11 mouse cellular contexts compared by ENCODE assay signal in genomic region chr6:20740406-20740805, GRCm38 (mm10).
"Had no signal": no experiment of that assay in that cellular context is flagged by ENCODE, and none has a peak within 500 bp of the region (broad histone marks: within the 10 kb centered on the region; RNA-seq: fewer than 3 reads in every experiment).

No protein-coding gene starts in this region.

- H3K4me3 ChIP-seq: limb, embryonic 12.5 days; liver, embryonic 13.5 days; lung, embryonic 15.5 days; midbrain, embryonic 12.5 days had no signal

- H3K4me2 ChIP-seq: limb, embryonic 12.5 days; liver, embryonic 13.5 days; lung, embryonic 15.5 days; midbrain, embryonic 12.5 days had no signal

- H3K27me3 ChIP-seq: limb, embryonic 12.5 days; liver, embryonic 13.5 days; lung, embryonic 15.5 days; midbrain, embryonic 12.5 days had no signal

- ATAC-seq: liver, postnatal 0 days had no signal

- H3K27ac ChIP-seq: limb, embryonic 12.5 days; liver, embryonic 13.5 days; lung, embryonic 15.5 days; midbrain, embryonic 12.5 days had no signal

- H3K9me3 ChIP-seq: liver, embryonic 13.5 days; lung, embryonic 15.5 days had no signal

- DNase-seq: kidney, postnatal 25 days; layer of hippocampus, adult 9-11 months; liver; liver, embryonic 13.5 days; liver, postnatal 0 days; lung, postnatal 14 days; right cerebral cortex, postnatal 14 days; thymus, postnatal 36 days had no signal

- H3K9ac ChIP-seq: limb, embryonic 12.5 days; liver, embryonic 13.5 days; liver, postnatal 0 days; lung, embryonic 15.5 days; midbrain, embryonic 12.5 days had no signal

- H3K4me1 ChIP-seq: limb, embryonic 12.5 days; liver, embryonic 13.5 days; lung, embryonic 15.5 days; midbrain, embryonic 12.5 days had no signal

- H3K36me3 ChIP-seq: limb, embryonic 12.5 days; liver, embryonic 13.5 days; lung, embryonic 15.5 days; midbrain, embryonic 12.5 days had no signal
